Mouse (Mus musculus): ENCODE measurements around the gene Zfp454. TPM values are rescaled to one million over a fixed set of nuclear protein-coding genes. Genes with fewer than 3 reads are reported as not detected.

The Zfp454 gene
- 1.6 TPM for polyA plus RNA-seq (2014; fragmentation: Illumina TruSeq; extraction: RNeasy Lipid Tissue Mini Kit (QIAGEN cat#74804); ENCODE audit: low read depth, low replicate concordance)

DNA sequence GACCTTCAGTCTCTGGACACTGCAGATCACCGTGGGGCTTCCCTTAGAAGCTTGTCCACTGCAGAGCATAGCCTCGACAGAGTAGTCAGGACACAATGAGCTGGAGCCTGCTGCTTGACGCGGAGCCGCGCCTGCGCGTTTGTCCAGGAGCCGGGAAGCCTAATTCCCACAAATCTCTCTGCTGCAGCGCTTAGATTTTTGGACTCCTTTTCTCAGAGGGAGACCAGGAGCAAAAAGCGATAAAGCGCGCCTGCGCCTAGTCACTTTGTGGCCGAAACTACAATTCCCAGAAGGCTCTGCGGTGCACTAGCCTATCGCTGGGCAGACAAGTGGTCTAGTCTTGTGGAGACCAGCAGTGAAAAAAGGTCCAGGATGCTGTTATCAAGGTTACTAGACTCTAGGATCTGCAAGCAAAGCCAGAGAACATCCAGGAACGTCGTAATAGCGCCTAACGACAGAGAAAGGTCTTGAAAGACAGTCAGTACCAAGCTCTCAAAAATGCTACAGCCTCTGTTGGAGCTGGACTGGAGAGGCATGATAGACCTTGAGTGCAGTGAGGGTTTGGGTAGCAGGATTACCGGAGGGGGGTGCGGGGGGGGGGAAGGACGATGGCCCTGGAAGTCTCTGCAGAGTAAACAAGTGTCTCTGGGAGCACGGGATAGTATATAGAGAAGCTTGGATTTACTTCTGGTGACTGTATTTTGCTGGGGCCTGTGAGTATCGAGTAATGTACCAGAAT is at the start of gene Zfp454:
TSS of gene Zfp454 (minus strand) at position 262 of the 739 bp plus-strand sequence.

DNA sequence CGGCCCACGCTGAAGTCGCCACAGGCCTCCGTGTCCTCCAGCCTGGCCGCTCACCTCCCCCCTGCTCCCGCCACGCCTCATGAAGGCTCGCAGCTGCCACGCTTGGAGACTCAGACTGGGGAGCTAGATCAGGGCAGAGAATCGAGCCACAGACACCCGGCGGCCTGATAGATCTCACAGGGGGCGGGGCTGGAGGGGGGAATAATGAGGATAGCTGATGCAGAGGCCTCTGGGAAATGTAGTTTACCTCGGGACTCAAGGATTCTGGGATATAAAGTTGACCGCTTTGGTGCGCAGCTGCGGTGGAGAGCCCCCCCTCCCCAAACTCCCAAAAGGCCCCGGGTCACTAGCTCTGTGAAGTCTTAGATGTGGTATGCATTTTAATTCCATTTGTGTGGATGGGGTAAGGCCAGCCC is 44.0 kb upstream of the Zfp454 start, which contains the start of gene Zfp354b:
TSS of gene Zfp354b (minus strand) at position 183 of the 416 bp plus-strand sequence.

GRCm38 (mm10) chr11:50915671-50916320 is 28.3 kb upstream of the Zfp454 start, which contains the start of gene Zfp2:
Gene Zfp2 (minus strand): TSS chr11:50916165.

GRCm38 (mm10) chr11:50850177-50850735 is 37.2 kb downstream of the Zfp454 start, which contains the start of gene Grm6:
Gene Grm6 (plus strand): TSS chr11:50850685.

DNA sequence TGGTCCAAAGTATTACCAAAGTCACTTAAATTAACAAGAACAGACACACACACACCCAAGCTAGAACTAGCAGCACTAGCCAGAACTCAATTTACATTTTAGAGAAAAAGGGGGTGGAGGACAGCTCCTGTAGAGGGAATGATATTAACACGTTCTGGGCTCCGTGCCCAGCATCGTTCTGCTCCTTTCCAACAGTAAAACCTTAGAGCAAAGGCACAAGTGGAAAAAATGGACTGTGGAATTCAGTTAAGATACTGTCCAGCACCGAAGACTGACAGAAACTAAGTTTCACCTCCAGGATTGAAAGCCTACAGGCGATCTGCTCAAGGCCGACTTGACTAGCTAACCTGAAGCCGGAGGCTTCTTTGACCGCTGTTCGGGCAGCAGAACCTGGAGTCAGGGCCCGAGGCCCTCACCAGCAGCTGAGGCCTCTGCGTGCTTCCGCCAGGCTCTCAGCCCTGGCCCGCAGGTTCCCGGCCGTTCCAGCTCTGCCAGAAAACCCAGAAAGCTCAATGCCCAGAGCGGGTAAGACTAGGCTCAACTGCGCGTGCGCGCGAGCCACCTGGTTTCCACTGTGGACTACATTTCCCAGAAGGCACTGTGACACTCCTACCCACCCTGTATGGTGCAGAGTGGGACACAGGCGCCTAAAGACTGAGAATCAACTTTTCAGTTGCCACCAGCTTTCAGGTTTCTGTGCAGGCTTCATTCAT is 46.3 kb downstream of the Zfp454 start, which contains the start of gene Zfp879:
TSS of gene Zfp879 (minus strand) at position 530 of the 713 bp plus-strand sequence.

DNA sequence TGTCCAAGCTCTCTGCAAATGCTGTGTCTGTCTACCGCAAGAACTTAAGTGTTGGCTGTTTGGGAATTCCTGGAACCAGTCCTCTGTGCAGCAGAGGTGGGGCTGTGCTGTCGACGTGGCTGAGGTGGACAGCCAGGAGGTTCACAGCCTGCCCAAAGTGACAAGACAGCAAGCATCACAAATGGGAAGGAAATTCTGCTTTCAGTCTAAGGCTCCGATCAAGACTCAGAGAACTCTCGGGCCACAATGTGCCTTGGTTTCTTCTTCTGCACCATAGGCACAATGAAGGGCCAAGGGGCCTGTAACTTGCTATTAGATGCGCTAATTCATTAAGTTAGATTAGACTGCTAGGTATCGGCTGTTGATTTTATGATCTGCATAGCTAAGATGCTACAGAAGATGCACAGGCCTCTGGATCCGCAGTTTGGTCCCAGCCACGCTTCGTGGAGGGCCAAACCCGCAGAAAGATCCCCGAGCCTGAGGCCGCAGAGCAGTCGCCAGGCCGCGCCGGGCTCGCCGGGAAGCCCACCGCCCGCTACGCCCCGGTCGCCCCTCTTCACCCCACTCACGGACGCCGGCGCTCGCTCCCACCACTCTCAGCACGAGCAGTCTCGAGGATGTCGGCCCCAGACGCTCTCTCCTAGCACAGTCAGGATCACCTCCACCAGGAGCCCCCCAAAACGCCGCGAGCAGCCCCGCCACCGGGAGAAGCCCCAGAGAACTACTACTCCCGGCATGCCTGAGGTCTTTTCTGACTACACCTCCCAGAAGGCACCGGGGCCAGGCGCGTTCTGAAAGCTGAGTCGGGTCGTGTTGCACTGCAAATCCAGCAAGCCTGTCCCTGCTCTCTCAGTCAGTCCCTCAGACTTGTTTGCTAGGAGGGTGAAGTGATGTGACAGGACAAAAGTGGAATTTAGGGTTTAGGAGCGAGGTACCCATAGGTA is 60.2 kb downstream of the Zfp454 start, which contains the start of gene Zfp354c:
TSS of gene Zfp354c (minus strand) at position 715 of the 944 bp plus-strand sequence.

Other genes with a start within 250 kb of the Zfp454 start
- gene Zfp354c, start 59.9 kb downstream of the Zfp454 start, polyA plus RNA-seq (2014; fragmentation: Illumina TruSeq; extraction: RNeasy Lipid Tissue Mini Kit (QIAGEN cat#74804); ENCODE audit: low read depth, low replicate concordance): 3.2 TPM
- gene Zfp879, start 46.1 kb downstream of the Zfp454 start, polyA plus RNA-seq (2014; fragmentation: Illumina TruSeq; extraction: RNeasy Lipid Tissue Mini Kit (QIAGEN cat#74804); ENCODE audit: low read depth, low replicate concordance): 0.88 TPM
- gene Grm6, start 37.0 kb downstream of the Zfp454 start, polyA plus RNA-seq (2014; fragmentation: Illumina TruSeq; extraction: RNeasy Lipid Tissue Mini Kit (QIAGEN cat#74804); ENCODE audit: low read depth, low replicate concordance): not detected
- 8.2 TPM for gene Zfp2, start 28.5 kb upstream of the Zfp454 start, polyA plus RNA-seq (2014; fragmentation: Illumina TruSeq; extraction: RNeasy Lipid Tissue Mini Kit (QIAGEN cat#74804); ENCODE audit: low read depth, low replicate concordance)
- 2.2 TPM for gene Zfp354b, start 44.0 kb upstream of the Zfp454 start, polyA plus RNA-seq (2014; fragmentation: Illumina TruSeq; extraction: RNeasy Lipid Tissue Mini Kit (QIAGEN cat#74804); ENCODE audit: low read depth, low replicate concordance)
- 1.5 TPM for gene 4933414I15Rik, start 56.1 kb upstream of the Zfp454 start, polyA plus RNA-seq (2014; fragmentation: Illumina TruSeq; extraction: RNeasy Lipid Tissue Mini Kit (QIAGEN cat#74804); ENCODE audit: low read depth, low replicate concordance)
- gene Prop1, start 66.1 kb upstream of the Zfp454 start, polyA plus RNA-seq (2014; fragmentation: Illumina TruSeq; extraction: RNeasy Lipid Tissue Mini Kit (QIAGEN cat#74804); ENCODE audit: low read depth, low replicate concordance): not detected
- gene Olfr1378, start 78.9 kb upstream of the Zfp454 start, polyA plus RNA-seq (2014; fragmentation: Illumina TruSeq; extraction: RNeasy Lipid Tissue Mini Kit (QIAGEN cat#74804); ENCODE audit: low read depth, low replicate concordance): not detected
- not detected for gene Olfr1377, start 94.3 kb upstream of the Zfp454 start, polyA plus RNA-seq (2014; fragmentation: Illumina TruSeq; extraction: RNeasy Lipid Tissue Mini Kit (QIAGEN cat#74804); ENCODE audit: low read depth, low replicate concordance)
- not detected for gene Olfr51, start 115.9 kb upstream of the Zfp454 start, polyA plus RNA-seq (2014; fragmentation: Illumina TruSeq; extraction: RNeasy Lipid Tissue Mini Kit (QIAGEN cat#74804); ENCODE audit: low read depth, low replicate concordance)
- gene Olfr54, start 126.6 kb upstream of the Zfp454 start, polyA plus RNA-seq (2014; fragmentation: Illumina TruSeq; extraction: RNeasy Lipid Tissue Mini Kit (QIAGEN cat#74804); ENCODE audit: low read depth, low replicate concordance): not detected
- gene Olfr1375, start 160.5 kb upstream of the Zfp454 start, polyA plus RNA-seq (2014; fragmentation: Illumina TruSeq; extraction: RNeasy Lipid Tissue Mini Kit (QIAGEN cat#74804); ENCODE audit: low read depth, low replicate concordance): not detected
- 3.1 TPM for gene Zfp354a, start 171.6 kb upstream of the Zfp454 start, polyA plus RNA-seq (2014; fragmentation: Illumina TruSeq; extraction: RNeasy Lipid Tissue Mini Kit (QIAGEN cat#74804); ENCODE audit: low read depth, low replicate concordance)

Measured in adipose tissue, adult 10 weeks (tissue).